ENCODE assay signal across 8 mouse cellular contexts in genomic region chr17:33910346-33911051, GRCm38 (mm10). TPM values are rescaled to one million over a fixed set of nuclear protein-coding genes. Genes with fewer than 3 reads are reported as not detected.
DNase-seq lines count a peak whose midpoint lies in the region; ATAC-seq and TF ChIP-seq lines count a peak whose summit lies in the region.

No protein-coding gene starts in this region.

- WGBS in lung, embryonic 14.5 days = 41% methylated on average over 11 of the region's 11 CpGs
- WGBS in hindbrain, embryonic 16.5 days = 52% methylated on average over 11 of the region's 11 CpGs
- WGBS in neural tube, embryonic 12.5 days = 59% methylated on average over 11 of the region's 11 CpGs

- no peaks in the 10 kb centered on the region; the same call in 1 of the 2 replicates for H3K4me1 ChIP-seq in lung, embryonic 14.5 days (ENCODE audit: insufficient read depth)
- H3K4me1 ChIP-seq in bone marrow macrophage, adult 2 months (ENCODE audit: control insufficient read depth, insufficient read depth, low read length) = peaks cover 8% of the 10 kb centered on the region
- H3K4me1 ChIP-seq in hindbrain, embryonic 16.5 days (ENCODE audit: control insufficient read depth, insufficient read depth, low read depth, low read length) = peaks cover 19% of the 10 kb centered on the region
- H3K4me1 ChIP-seq in neural tube, embryonic 12.5 days = peaks cover 31% of the 10 kb centered on the region

- intact Hi-C loops in gastrocnemius, postnatal 36 days (cut with DNase I) = no loop called here

- H3K4me3 ChIP-seq in lung, embryonic 14.5 days (ENCODE audit: low read depth, low read length) = peak overlapping the region; percentile 69
- peak overlapping the region; percentile 96 for H3K4me3 ChIP-seq in bone marrow macrophage, adult 2 months (ENCODE audit: insufficient read depth, low read length)
- peak overlapping the region; percentile 91 for H3K4me3 ChIP-seq in hindbrain, embryonic 16.5 days (ENCODE audit: low read length)
- H3K4me3 ChIP-seq in neural tube, embryonic 12.5 days = peak overlapping the region; percentile 84

- peaks cover 45% of the 10 kb centered on the region for H3K36me3 ChIP-seq in lung, embryonic 14.5 days (ENCODE audit: insufficient read depth)
- H3K36me3 ChIP-seq in hindbrain, embryonic 16.5 days (ENCODE audit: control insufficient read depth, insufficient read depth, low read length) = peaks cover 21% of the 10 kb centered on the region
- peaks cover 45% of the 10 kb centered on the region for H3K36me3 ChIP-seq in neural tube, embryonic 12.5 days

- peak overlapping the region; percentile 100 for H3K4me2 ChIP-seq in lung, embryonic 14.5 days
- peak overlapping the region; percentile 91 for H3K4me2 ChIP-seq in hindbrain, embryonic 16.5 days (ENCODE audit: low read length)
- peak overlapping the region; percentile 96 for H3K4me2 ChIP-seq in neural tube, embryonic 12.5 days (replicated peaks)

- peak; percentile 19; the same call in 1 of the 2 replicates for TF ChIP-seq CTCF in lung, embryonic 14.5 days (IDR thresholded peaks at IDR 0.05; ENCODE audit: low read depth)
- TF ChIP-seq CTCF in bone marrow macrophage, adult 2 months (IDR thresholded peaks at IDR 0.05; ENCODE audit: low read depth, low read length) = no peak

- DNase-seq in lung, embryonic 14.5 days = no peak
- no peak for DNase-seq in lung, postnatal 10 days
- DNase-seq in layer of hippocampus, adult 8-10 months (ENCODE audit: low spot score in 2 of 2) = no peak
- no peak for DNase-seq in layer of hippocampus, postnatal 36 days
- DNase-seq in gastrocnemius, postnatal 36 days = no peak

- H3K27ac ChIP-seq in lung, embryonic 14.5 days (ENCODE audit: low read depth) = no peak overlapping the region
- H3K27ac ChIP-seq in bone marrow macrophage, adult 2 months (ENCODE audit: insufficient read depth, low read depth, low read length) = peak overlapping the region; percentile 82; the same call in 1 of the 2 replicates
- no peak overlapping the region for H3K27ac ChIP-seq in hindbrain, embryonic 16.5 days (ENCODE audit: low read depth, low read length)
- H3K27ac ChIP-seq in neural tube, embryonic 12.5 days = no peak overlapping the region

- no peak for ATAC-seq in lung, embryonic 14.5 days (ENCODE audit: insufficient read depth)
- no peak for ATAC-seq in hindbrain, embryonic 16.5 days
- no peak for ATAC-seq in neural tube, embryonic 12.5 days (ENCODE audit: low FRiP score, low read depth)

- H3K9me3 ChIP-seq in lung, embryonic 14.5 days (ENCODE audit: low read depth, low read length) = no peaks in the 10 kb centered on the region
- no peaks in the 10 kb centered on the region for H3K9me3 ChIP-seq in hindbrain, embryonic 16.5 days (ENCODE audit: control insufficient read depth, low read length)
- no peaks in the 10 kb centered on the region for H3K9me3 ChIP-seq in neural tube, embryonic 12.5 days

- H3K9ac ChIP-seq in lung, embryonic 14.5 days = peak overlapping the region; percentile 86
- H3K9ac ChIP-seq in hindbrain, embryonic 16.5 days (ENCODE audit: low read depth, low read length) = peak overlapping the region; percentile 91
- H3K9ac ChIP-seq in neural tube, embryonic 12.5 days = peak overlapping the region; percentile 88

- TF ChIP-seq POLR2A in bone marrow macrophage, adult 2 months (IDR thresholded peaks at IDR 0.05; ENCODE audit: borderline replicate concordance, low read depth, low read length) = no peak

- no peaks in the 10 kb centered on the region for H3K27me3 ChIP-seq in lung, embryonic 14.5 days (ENCODE audit: insufficient read depth, low read length)
- H3K27me3 ChIP-seq in hindbrain, embryonic 16.5 days (replicated peaks; ENCODE audit: control insufficient read depth, insufficient read depth, low read length) = no peaks in the 10 kb centered on the region
- H3K27me3 ChIP-seq in neural tube, embryonic 12.5 days (replicated peaks) = no peaks in the 10 kb centered on the region

RNA-seq across cellular contexts. Expression of gene Daxx, which starts 1.3 kb away (rescaled TPM):
- 39.3 and 47.1 TPM in 2 replicates for polyA plus RNA-seq in lung, embryonic 14.5 days (2014; fragmentation: Nextera tagmentation; extraction: Ambion mirVana)
- polyA plus RNA-seq in bone marrow macrophage, adult 2 months (2012; ENCODE audit: insufficient read depth, insufficient read length, missing spikeins) = 58.1 and 69.3 TPM in 2 replicates
- polyA plus RNA-seq in hindbrain, embryonic 16.5 days (2015; fragmentation: Nextera tagmentation; extraction: Ambion mirVana) = 52.0 and 53.7 TPM in 2 replicates
- polyA plus RNA-seq in neural tube, embryonic 12.5 days (2016; fragmentation: Nextera tagmentation; extraction: Ambion mirVana) = 60.3 and 62.1 TPM in 2 replicates
- 10 to 100 TPM; 24.2 to 27.1 (median 26.1) TPM for total RNA-seq in layer of hippocampus, adult 8-10 months (2022)
- 10 to 100 TPM; 25.4 to 33.0 TPM for total RNA-seq in layer of hippocampus, postnatal 36 days (2021)
- 10 to 100 TPM in 1 of 2 experiments, 1 to 10 TPM in 1; 9.3 to 11.3 TPM for total RNA-seq in gastrocnemius, postnatal 36 days (2021)

RNA-seq across cellular contexts. Expression of gene Tapbp, which starts 5.2 kb away (rescaled TPM):
- polyA plus RNA-seq in lung, embryonic 14.5 days (2014; fragmentation: Nextera tagmentation; extraction: Ambion mirVana) = 30.1 and 31.4 TPM in 2 replicates
- 389 and 454 TPM in 2 replicates for polyA plus RNA-seq in bone marrow macrophage, adult 2 months (2012; ENCODE audit: insufficient read depth, insufficient read length, missing spikeins)
- polyA plus RNA-seq in hindbrain, embryonic 16.5 days (2015; fragmentation: Nextera tagmentation; extraction: Ambion mirVana) = 29.2 and 32.6 TPM in 2 replicates
- polyA plus RNA-seq in neural tube, embryonic 12.5 days (2016; fragmentation: Nextera tagmentation; extraction: Ambion mirVana) = 23.6 and 23.9 TPM in 2 replicates
- total RNA-seq in layer of hippocampus, adult 8-10 months (2022) = 10 to 100 TPM; 39.9 to 87.4 (median 58.2) TPM
- total RNA-seq in layer of hippocampus, postnatal 36 days (2021) = 10 to 100 TPM; 32.5 to 38.9 TPM
- 10 to 100 TPM; 31.8 to 34.7 TPM for total RNA-seq in gastrocnemius, postnatal 36 days (2021)

RNA-seq across cellular contexts. Expression of gene Zbtb22, which starts 5.2 kb away (rescaled TPM):
- 11.1 and 13.2 TPM in 2 replicates for polyA plus RNA-seq in lung, embryonic 14.5 days (2014; fragmentation: Nextera tagmentation; extraction: Ambion mirVana)
- polyA plus RNA-seq in bone marrow macrophage, adult 2 months (2012; ENCODE audit: insufficient read depth, insufficient read length, missing spikeins) = 21.8 and 24.0 TPM in 2 replicates
- 16.2 and 17.2 TPM in 2 replicates for polyA plus RNA-seq in hindbrain, embryonic 16.5 days (2015; fragmentation: Nextera tagmentation; extraction: Ambion mirVana)
- polyA plus RNA-seq in neural tube, embryonic 12.5 days (2016; fragmentation: Nextera tagmentation; extraction: Ambion mirVana) = 21.9 and 24.1 TPM in 2 replicates
- 10 to 100 TPM; 28.8 to 36.0 (median 32.5) TPM for total RNA-seq in layer of hippocampus, adult 8-10 months (2022)
- 10 to 100 TPM; 26.9 to 30.8 TPM for total RNA-seq in layer of hippocampus, postnatal 36 days (2021)
- total RNA-seq in gastrocnemius, postnatal 36 days (2021) = 10 to 100 TPM; 12.6 to 16.6 TPM

RNA-seq across cellular contexts. Expression of gene Platr17, which starts 5.6 kb away (rescaled TPM):
- polyA plus RNA-seq in lung, embryonic 14.5 days (2014; fragmentation: Nextera tagmentation; extraction: Ambion mirVana) = 0.32 TPM in 1 of 2 replicates, not detected in the other
- polyA plus RNA-seq in bone marrow macrophage, adult 2 months (2012; ENCODE audit: insufficient read depth, insufficient read length, missing spikeins) = 3.5 and 6.4 TPM in 2 replicates
- polyA plus RNA-seq in hindbrain, embryonic 16.5 days (2015; fragmentation: Nextera tagmentation; extraction: Ambion mirVana) = 0.20 and 0.46 TPM in 2 replicates
- not detected in 2 replicates for polyA plus RNA-seq in neural tube, embryonic 12.5 days (2016; fragmentation: Nextera tagmentation; extraction: Ambion mirVana)
- total RNA-seq in layer of hippocampus, adult 8-10 months (2022) = 1 to 10 TPM in 2 of 4 experiments, not detected in 2; 1.4 to 1.8 TPM
- total RNA-seq in layer of hippocampus, postnatal 36 days (2021) = not detected
- not detected for total RNA-seq in gastrocnemius, postnatal 36 days (2021)

RNA-seq across cellular contexts. Expression of gene Rgl2, which starts 18.8 kb away (rescaled TPM):
- polyA plus RNA-seq in lung, embryonic 14.5 days (2014; fragmentation: Nextera tagmentation; extraction: Ambion mirVana) = 38.2 and 49.1 TPM in 2 replicates
- polyA plus RNA-seq in bone marrow macrophage, adult 2 months (2012; ENCODE audit: insufficient read depth, insufficient read length, missing spikeins) = 209 and 216 TPM in 2 replicates
- polyA plus RNA-seq in hindbrain, embryonic 16.5 days (2015; fragmentation: Nextera tagmentation; extraction: Ambion mirVana) = 52.7 and 58.8 TPM in 2 replicates
- 64.3 and 68.1 TPM in 2 replicates for polyA plus RNA-seq in neural tube, embryonic 12.5 days (2016; fragmentation: Nextera tagmentation; extraction: Ambion mirVana)
- total RNA-seq in layer of hippocampus, adult 8-10 months (2022) = 10 to 100 TPM; 64.3 to 90.9 (median 81.8) TPM
- 10 to 100 TPM; 66.4 to 79.8 TPM for total RNA-seq in layer of hippocampus, postnatal 36 days (2021)
- total RNA-seq in gastrocnemius, postnatal 36 days (2021) = 10 to 100 TPM; 26.5 to 28.3 TPM

Comparison
In these comparisons a context has a peak if more than half of its experiments do, and no peak if none do; other contexts are left out.
1. RNA of gene Tapbp, which starts 5.2 kb away (polyA plus RNA-seq): 389 to 454 TPM in bone marrow macrophage, adult 2 months; 30.1 to 31.4 TPM in lung, embryonic 14.5 days, 29.2 to 32.6 TPM in hindbrain, embryonic 16.5 days and 23.6 to 23.9 TPM in neural tube, embryonic 12.5 days; every median in the first group is over 10 times any median in the second.
2. Peak in every context shown above with its lines, with median percentiles within 50 percentile points of each other: H3K4me2 ChIP-seq, H3K4me3 ChIP-seq and H3K9ac ChIP-seq.